Mouse (Mus musculus): ENCODE data around the gene Cyp2j8.
"Not testable (repeated sequence)": the region's sequence is repeated elsewhere in the genome, so short reads cannot be mapped to it uniquely, and the experiment has no call there.

Cyp2j8 gene

GRCm38 (mm10) chr4:96507286-96507685 is at the start of gene Cyp2j8:
TSS of gene Cyp2j8 (minus strand) at chr4:96507386.
- no peak for DNase-seq (ENCODE audit: low read depth)

- DNase-seq (ENCODE audit: low read depth) = no peak
These were observed 46.1 kb upstream of the Cyp2j8 start, which contains the start of gene Cyp2j6 for GRCm38 (mm10) chr4:96553133-96553819. TSS of gene Cyp2j6 (minus strand) at chr4:96553661.

GRCm38 (mm10) chr4:96551619-96552018 is 44.4 kb upstream of the Cyp2j8 start:
- no peak for DNase-seq (ENCODE audit: low read depth)

- no peak for DNase-seq (ENCODE audit: low read depth)
These were observed 38.8 kb upstream of the Cyp2j8 start for GRCm38 (mm10) chr4:96545976-96546375.

GRCm38 (mm10) chr4:96525772-96526171 is 18.6 kb upstream of the Cyp2j8 start:
- no peak for DNase-seq (ENCODE audit: low read depth)

- DNase-seq (ENCODE audit: low read depth) = no peak
These were observed 15.1 kb upstream of the Cyp2j8 start for GRCm38 (mm10) chr4:96522256-96522655.

GRCm38 (mm10) chr4:96510083-96510482 is 2.9 kb upstream of the Cyp2j8 start:
- no peak for DNase-seq (ENCODE audit: low read depth)

- not testable (repeated sequence) for DNase-seq (ENCODE audit: low read depth)
These were observed 43.7 kb downstream of the Cyp2j8 start for GRCm38 (mm10) chr4:96463311-96464060.

Measured in c-Kit-positive CD71-negative TER-119-negative erythroid progenitor cells, embryonic 14.5 days (primary cell).